Mouse (Mus musculus) liver, embryonic 15.5 days (tissue): ENCODE data around the gene Ghrhr. TPM values are rescaled to one million over a fixed set of nuclear protein-coding genes. Genes with fewer than 3 reads are reported as not detected.

ENCODE experiments used
- ATAC-seq: fragments of 200-750 bp; cut with Nextera tagmentation; 2 replicates; pipeline ENCODE4 v1.8.0; 2017; ENCODE audit warnings: moderate number of reproducible peaks, mild to moderate bottlenecking, moderate library complexity; ENCODE audit not compliant: insufficient read depth
- H3K27ac ChIP-seq: fragments of 300-500 bp; sonication (generic); replicated peaks from 2 replicates; pipeline ENCODE4 v1.5.1; 2015; ENCODE audit warnings: mild to moderate bottlenecking, inconsistent platforms
- H3K27me3 ChIP-seq: fragments of 300-500 bp; sonication (generic); 2 replicates; pipeline ENCODE4 v1.6.1; 2015; ENCODE audit warnings: mild to moderate bottlenecking, inconsistent platforms
- H3K36me3 ChIP-seq: fragments of 300-500 bp; sonication (generic); replicated peaks from 2 replicates; pipeline ENCODE4 v1.6.1; 2015; ENCODE audit warnings: moderate library complexity, mild to moderate bottlenecking, inconsistent platforms
- H3K4me1 ChIP-seq: fragments of 300-500 bp; sonication (generic); replicated peaks from 2 replicates; pipeline ENCODE4 v1.6.1; 2015; ENCODE audit warnings: inconsistent platforms
- H3K4me2 ChIP-seq: fragments of 300-500 bp; sonication (generic); 2 replicates; pipeline ENCODE4 v1.6.1; 2015; ENCODE audit warnings: moderate library complexity, mild to moderate bottlenecking, inconsistent platforms
- H3K4me3 ChIP-seq: fragments of 300-500 bp; sonication (generic); replicated peaks from 2 replicates; pipeline ENCODE4 v1.5.1; 2015; ENCODE audit warnings: mild to moderate bottlenecking, inconsistent platforms
- H3K9ac ChIP-seq: fragments of 300-500 bp; sonication (generic); 2 replicates; pipeline ENCODE4 v1.6.1; 2015; ENCODE audit warnings: moderate library complexity, mild to moderate bottlenecking, inconsistent platforms
- H3K9me3 ChIP-seq: fragments of 300-500 bp; sonication (generic); replicated peaks from 2 replicates; pipeline ENCODE4 v1.6.1; 2016; ENCODE audit warnings: inconsistent platforms
- WGBS: fragments of 180-500 bp; shearing (Covaris S2); methylation state at CpG from one replicate; pipeline ENCODE4 v1.1.7; 2015; ENCODE audit warnings: mixed read lengths; ENCODE audit not compliant: insufficient replicate concordance; 5-methylcytosine and 5-hydroxymethylcytosine counted together
- polyA plus RNA-seq: library from polyadenylated mRNA; unstranded; fragments of >200 nt; fragmentation: Nextera tagmentation; extraction: Ambion mirVana; gene quantifications from 2 replicates; pipeline ENCODE4 v1.2.1, GENCODE M21; 2015

Ghrhr gene
- polyA plus RNA-seq, 1 experiment from 2014 or later, result 0.08 TPM

GRCm38 (mm10) chr6:55376511-55376910, 416 bp downstream of the Ghrhr start:
- WGBS, result 62% methylated on average over 5 of the region's 5 CpGs
- Histone ChIP-seq H3K4me1 (peaks cover 44% of the 10 kb centered on the region), H3K4me2 (no peak overlapping the region)

GRCm38 (mm10) chr6:55377461-55377860, 1.4 kb downstream of the Ghrhr start:
- Histone ChIP-seq H3K27me3 (no peaks in the 10 kb centered on the region; the same call in none of the 2 replicates), H3K4me3 (no peak overlapping the region), H3K9me3 (no peaks in the 10 kb centered on the region), H3K4me2 (no peak overlapping the region), H3K27ac (no peak overlapping the region), H3K36me3 (no peaks in the 10 kb centered on the region), H3K4me1 (peaks cover 51% of the 10 kb centered on the region), H3K9ac (no peak overlapping the region)
- ATAC-seq, result no peak
- 56% methylated on average over 4 of the region's 4 CpGs for WGBS

More at GRCm38 (mm10) chr6:55376511-55376910, 416 bp downstream of the Ghrhr start:
- H3K27ac ChIP-seq, result no peak overlapping the region
- no peak overlapping the region for H3K4me3 ChIP-seq
- H3K36me3 ChIP-seq, result no peaks in the 10 kb centered on the region
- no peaks in the 10 kb centered on the region for H3K9me3 ChIP-seq
- ATAC-seq, result no peak
- H3K27me3 ChIP-seq, result no peaks in the 10 kb centered on the region; the same call in none of the 2 replicates
- H3K9ac ChIP-seq, result no peak overlapping the region

- WGBS, result 33% methylated on average over 3 of the region's 3 CpGs
- Histone ChIP-seq H3K27me3 (no peaks in the 10 kb centered on the region; the same call in none of the 2 replicates), H3K36me3 (no peaks in the 10 kb centered on the region), H3K9ac (no peak overlapping the region), H3K27ac (0 out of 2 replicates have a peak overlapping the region, but pooled peaks have one; percentile 2), H3K9me3 (no peaks in the 10 kb centered on the region), H3K4me3 (no peak overlapping the region), H3K4me2 (no peak overlapping the region), H3K4me1 (peaks cover 65% of the 10 kb centered on the region)
- ATAC-seq, result peak; percentile 41; the same call in 1 of the 2 replicates
Observed at GRCm38 (mm10) chr6:55379641-55380335, 3.7 kb downstream of the Ghrhr start.

- H3K27ac ChIP-seq, result no peak overlapping the region
- no peak overlapping the region for H3K4me2 ChIP-seq
- no peak for ATAC-seq
- H3K4me3 ChIP-seq, result no peak overlapping the region
- 86% methylated on average over 4 of the region's 4 CpGs for WGBS
- H3K27me3 ChIP-seq, result peaks cover 6% of the 10 kb centered on the region; the same call in 1 of the 2 replicates
- H3K36me3 ChIP-seq, result no peaks in the 10 kb centered on the region
- peaks cover 58% of the 10 kb centered on the region for H3K4me1 ChIP-seq
- H3K9ac ChIP-seq, result no peak overlapping the region
- H3K9me3 ChIP-seq, result no peaks in the 10 kb centered on the region
Observed at GRCm38 (mm10) chr6:55381966-55382365, 5.9 kb downstream of the Ghrhr start.

GRCm38 (mm10) chr6:55383897-55384296, 7.8 kb downstream of the Ghrhr start:
- H3K9me3 ChIP-seq, result no peaks in the 10 kb centered on the region
- peak; percentile 59 for ATAC-seq

GRCm38 (mm10) chr6:55384356-55384951, 8.4 kb downstream of the Ghrhr start:
- no peak overlapping the region for H3K9ac ChIP-seq
- no peaks in the 10 kb centered on the region for H3K9me3 ChIP-seq
- 44% methylated on average over 5 of the region's 5 CpGs for WGBS
- peaks cover 41% of the 10 kb centered on the region for H3K4me1 ChIP-seq
- H3K4me2 ChIP-seq, result no peak overlapping the region
- no peak overlapping the region for H3K4me3 ChIP-seq
- H3K27me3 ChIP-seq, result peaks cover 26% of the 10 kb centered on the region
- no peaks in the 10 kb centered on the region for H3K36me3 ChIP-seq
- no peak overlapping the region for H3K27ac ChIP-seq
- no peak for ATAC-seq

More at GRCm38 (mm10) chr6:55383897-55384296, 7.8 kb downstream of the Ghrhr start:
- H3K4me2 ChIP-seq, result no peak overlapping the region
- no peak overlapping the region for H3K27ac ChIP-seq
- WGBS, result 6% methylated on average over 1 of the region's 1 CpGs
- H3K4me1 ChIP-seq, result peaks cover 45% of the 10 kb centered on the region
- H3K36me3 ChIP-seq, result no peaks in the 10 kb centered on the region
- no peak overlapping the region for H3K9ac ChIP-seq
- H3K4me3 ChIP-seq, result no peak overlapping the region
- peaks cover 21% of the 10 kb centered on the region for H3K27me3 ChIP-seq

GRCm38 (mm10) chr6:55388546-55389169, 12.6 kb downstream of the Ghrhr start:
- Histone ChIP-seq H3K27ac (no peak overlapping the region), H3K4me3 (no peak overlapping the region), H3K4me2 (no peak overlapping the region), H3K27me3 (peaks cover 56% of the 10 kb centered on the region), H3K9me3 (no peaks in the 10 kb centered on the region), H3K9ac (no peak overlapping the region), H3K36me3 (no peaks in the 10 kb centered on the region), H3K4me1 (peaks cover 8% of the 10 kb centered on the region)
- ATAC-seq, result no peak
- WGBS, result 43% methylated on average over 12 of the region's 12 CpGs

GRCm38 (mm10) chr6:55389321-55389720, 13.2 kb downstream of the Ghrhr start:
- ATAC-seq, result no peak
- no peak overlapping the region for H3K4me3 ChIP-seq
- no peaks in the 10 kb centered on the region for H3K36me3 ChIP-seq
- WGBS, result 37% methylated on average over 5 of the region's 5 CpGs
- no peaks in the 10 kb centered on the region for H3K9me3 ChIP-seq
- peaks cover 56% of the 10 kb centered on the region for H3K27me3 ChIP-seq
- H3K9ac ChIP-seq, result no peak overlapping the region
- H3K4me1 ChIP-seq, result peaks cover 2% of the 10 kb centered on the region
- no peak overlapping the region for H3K27ac ChIP-seq
- H3K4me2 ChIP-seq, result no peak overlapping the region

GRCm38 (mm10) chr6:55391814-55392213, 15.7 kb downstream of the Ghrhr start:
- H3K27me3 ChIP-seq, result peaks cover 60% of the 10 kb centered on the region
- H3K4me1 ChIP-seq, result no peaks in the 10 kb centered on the region
- H3K4me2 ChIP-seq, result no peak overlapping the region
- no peak for ATAC-seq
- no peak overlapping the region for H3K4me3 ChIP-seq
- H3K9me3 ChIP-seq, result no peaks in the 10 kb centered on the region
- H3K27ac ChIP-seq, result no peak overlapping the region
- no peaks in the 10 kb centered on the region for H3K36me3 ChIP-seq
- H3K9ac ChIP-seq, result no peak overlapping the region
- 31% methylated on average over 4 of the region's 4 CpGs for WGBS

- H3K4me2 ChIP-seq, result no peak overlapping the region
- no peak overlapping the region for H3K4me3 ChIP-seq
- H3K27ac ChIP-seq, result no peak overlapping the region
- H3K4me1 ChIP-seq, result no peaks in the 10 kb centered on the region
- H3K9ac ChIP-seq, result no peak overlapping the region
- ATAC-seq, result no peak
- WGBS, result 12% methylated on average over 4 of the region's 4 CpGs
- H3K36me3 ChIP-seq, result no peaks in the 10 kb centered on the region
- H3K27me3 ChIP-seq, result peaks cover 58% of the 10 kb centered on the region
- no peaks in the 10 kb centered on the region for H3K9me3 ChIP-seq
Observed at GRCm38 (mm10) chr6:55392453-55392852, 16.4 kb downstream of the Ghrhr start.

- Histone ChIP-seq H3K27me3 (peaks cover 41% of the 10 kb centered on the region), H3K4me1 (no peaks in the 10 kb centered on the region), H3K4me2 (no peak overlapping the region), H3K9me3 (no peaks in the 10 kb centered on the region), H3K36me3 (no peaks in the 10 kb centered on the region), H3K4me3 (no peak overlapping the region), H3K27ac (no peak overlapping the region), H3K9ac (no peak overlapping the region)
- WGBS, result 66% methylated on average over 10 of the region's 10 CpGs
- no peak for ATAC-seq
Observed at GRCm38 (mm10) chr6:55394854-55395253, 18.8 kb downstream of the Ghrhr start.
